Mouse (Mus musculus): ENCODE data around the gene D17Wsu92e.

DNA sequence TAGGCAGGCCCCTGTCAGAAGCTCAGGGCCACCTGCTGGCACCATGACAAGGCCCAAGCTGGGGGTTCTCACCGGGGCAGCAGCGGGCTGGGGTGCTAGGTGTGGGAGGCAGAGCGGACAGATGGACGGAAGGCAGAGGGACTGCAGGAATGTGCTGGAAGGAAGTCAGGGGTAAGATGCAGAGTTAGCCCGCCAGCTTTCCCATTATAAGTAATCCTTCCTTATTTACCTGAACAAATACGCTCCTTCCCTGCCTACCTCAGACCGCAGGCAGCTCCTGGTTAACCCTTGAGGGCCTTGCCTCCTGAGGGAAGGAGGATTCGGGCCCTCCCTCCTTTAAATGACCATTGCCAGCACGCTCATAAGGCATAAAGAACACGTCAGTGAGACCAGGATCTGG is 91.7 kb downstream of the D17Wsu92e start, which contains the start of gene Spdef:
- TF ChIP-seq POLR2A (IDR thresholded peaks at IDR 0.05; ENCODE audit: low read depth, low read length): no peak
- TF ChIP-seq MAX (IDR thresholded peaks at IDR 0.05; ENCODE audit: low read length): no peak
- no peak for TF ChIP-seq ZNF384 (IDR thresholded peaks at IDR 0.05; ENCODE audit: low read depth, low read length)
- no peak for TF ChIP-seq TBP (conservative IDR thresholded peaks at IDR 0.05; ENCODE audit: low read depth, low read length)

Measured in CH12.LX (cell line).